Mouse (Mus musculus) T-helper 1 cell (primary cell): Measurements from ENCODE around the gene Bin2.

Experiments used
- in situ Hi-C: fragments of 300-600 bp; cut with MboI, MseI; formaldehyde crosslinking; loops from one replicate; pipeline ENCODE4 v1.15.1; 2025; ENCODE audit warnings: high pct_unique_total_duplicates

Bin2 gene

DNA sequence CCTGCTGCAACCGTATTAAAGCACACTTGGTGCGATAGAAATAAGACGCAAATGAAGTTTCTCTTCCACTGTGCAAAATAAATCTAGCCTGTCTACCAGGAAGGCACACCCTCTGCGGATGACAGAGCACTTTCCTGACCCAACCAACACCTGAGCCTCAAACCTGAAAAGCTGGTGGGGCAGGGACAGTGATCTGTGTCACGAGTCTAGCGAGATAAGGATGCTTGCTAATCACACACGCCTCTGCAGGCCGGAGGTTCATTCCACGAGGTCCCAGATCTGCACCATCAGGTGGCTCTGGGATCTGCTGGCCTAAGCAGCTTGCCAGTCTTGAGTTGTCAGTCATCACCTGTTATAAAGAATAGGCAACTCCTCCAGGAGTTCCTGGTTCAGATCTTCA lies 17.7 kb downstream of the Bin2 start:
- in situ Hi-C loops, result no loop called here

- in situ Hi-C loops, result no loop called here
Measured at GRCm38 (mm10) chr15:100650111-100650510, 19.2 kb downstream of the Bin2 start.

GRCm38 (mm10) chr15:100646161-100646560 lies 23.2 kb downstream of the Bin2 start:
- in situ Hi-C loops, result no loop called here

- in situ Hi-C loops, result loop anchor here (5.0 kb wide), 1 partner anchor 85 kb away; no protein-coding TSS in a partner anchor
Measured at GRCm38 (mm10) chr15:100642451-100642850, 26.9 kb downstream of the Bin2 start.

DNA sequence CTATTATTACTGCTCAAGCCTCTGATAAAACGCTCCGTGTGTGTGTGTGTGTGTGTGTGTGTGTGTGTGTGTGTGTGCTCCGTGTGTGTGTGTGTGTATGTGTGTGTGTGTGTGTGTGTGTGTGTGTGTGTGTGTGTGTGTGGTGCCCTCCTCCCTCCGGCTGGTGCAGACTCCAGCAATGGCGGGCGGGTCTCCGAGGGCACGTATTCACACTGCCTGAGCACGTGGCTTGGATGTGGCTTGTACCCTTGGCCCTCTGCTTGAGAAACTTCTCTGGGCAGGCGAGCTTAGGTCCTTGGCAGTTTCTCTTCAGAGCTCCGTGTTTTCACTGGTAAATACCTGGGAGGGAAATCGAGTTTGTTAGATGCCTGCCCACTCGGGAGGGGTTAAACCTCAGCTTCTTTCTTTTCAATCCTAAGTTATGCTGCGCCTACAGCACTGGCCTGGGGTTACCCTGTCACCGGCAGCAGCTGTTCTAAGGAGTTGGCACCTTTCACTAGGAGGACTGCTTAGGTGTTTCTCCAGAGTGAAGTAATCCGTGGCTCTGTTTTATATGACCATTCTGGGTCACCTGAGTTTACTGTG lies 28.0 kb downstream of the Bin2 start:
- in situ Hi-C loops, result loop anchor here (5.0 kb wide), 1 partner anchor 84 kb away; no protein-coding TSS in a partner anchor

- in situ Hi-C loops, result loop anchor here (5.0 kb wide), 1 partner anchor 83 kb away; no protein-coding TSS in a partner anchor
Measured at GRCm38 (mm10) chr15:100639972-100640750, 29.2 kb downstream of the Bin2 start.

- in situ Hi-C loops, result no loop called here
Measured at GRCm38 (mm10) chr15:100637661-100638060, 31.7 kb downstream of the Bin2 start.

- in situ Hi-C loops, result no loop called here
Measured at GRCm38 (mm10) chr15:100636700-100637501, 32.5 kb downstream of the Bin2 start, which contains the start of gene Smagp. Gene Smagp, minus strand, starts transcription at chr15:100636940.

- in situ Hi-C loops, result no loop called here
Measured at GRCm38 (mm10) chr15:100635851-100636645, 33.3 kb downstream of the Bin2 start.

- in situ Hi-C loops, result no loop called here
Measured at GRCm38 (mm10) chr15:100635239-100635638, 34.1 kb downstream of the Bin2 start.

GRCm38 (mm10) chr15:100633341-100633740 lies 36.0 kb downstream of the Bin2 start:
- in situ Hi-C loops, result no loop called here

DNA sequence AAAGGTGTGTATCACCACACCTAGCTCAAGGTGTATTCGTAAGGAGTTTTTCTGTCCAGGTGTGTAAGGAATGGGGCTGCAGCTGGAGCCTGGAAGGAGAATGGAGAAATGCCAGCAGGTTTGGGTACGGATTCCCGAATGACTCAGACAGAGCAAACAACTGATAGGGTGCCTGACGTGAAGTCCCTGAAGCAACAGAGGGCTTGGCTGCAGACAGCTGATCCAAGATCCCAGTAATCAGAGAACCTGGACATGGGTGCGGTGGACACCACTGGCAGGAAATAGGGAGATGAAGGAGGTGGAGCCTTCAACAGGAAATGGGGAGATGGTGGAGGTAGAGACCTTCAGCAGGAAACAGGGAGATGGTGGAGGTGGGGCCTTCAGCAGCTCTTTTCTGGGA lies 37.0 kb downstream of the Bin2 start:
- in situ Hi-C loops, result no loop called here

GRCm38 (mm10) chr15:100631454-100632170 lies 37.7 kb downstream of the Bin2 start:
- in situ Hi-C loops, result no loop called here

DNA sequence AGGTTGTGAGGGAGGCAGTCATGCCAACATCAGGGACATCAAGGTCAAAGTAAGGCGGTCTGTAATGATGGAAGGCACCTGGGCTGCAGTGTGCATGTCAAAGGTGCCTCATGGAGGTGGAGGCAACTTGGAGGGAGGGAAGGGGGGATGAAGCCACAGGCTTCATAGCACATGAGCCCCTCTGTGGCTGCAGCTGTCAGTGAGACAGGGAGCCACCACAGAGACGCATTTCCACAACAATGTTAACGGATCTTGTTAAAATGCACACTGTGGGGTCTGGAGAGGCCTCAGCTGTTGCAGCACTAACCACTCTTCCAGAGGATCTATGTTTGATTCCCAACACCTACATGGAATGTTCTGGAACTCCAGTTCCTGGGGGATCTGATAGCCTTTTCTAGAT lies 39.2 kb downstream of the Bin2 start:
- in situ Hi-C loops, result no loop called here

GRCm38 (mm10) chr15:100628797-100629196 lies 40.6 kb downstream of the Bin2 start:
- in situ Hi-C loops, result no loop called here

DNA sequence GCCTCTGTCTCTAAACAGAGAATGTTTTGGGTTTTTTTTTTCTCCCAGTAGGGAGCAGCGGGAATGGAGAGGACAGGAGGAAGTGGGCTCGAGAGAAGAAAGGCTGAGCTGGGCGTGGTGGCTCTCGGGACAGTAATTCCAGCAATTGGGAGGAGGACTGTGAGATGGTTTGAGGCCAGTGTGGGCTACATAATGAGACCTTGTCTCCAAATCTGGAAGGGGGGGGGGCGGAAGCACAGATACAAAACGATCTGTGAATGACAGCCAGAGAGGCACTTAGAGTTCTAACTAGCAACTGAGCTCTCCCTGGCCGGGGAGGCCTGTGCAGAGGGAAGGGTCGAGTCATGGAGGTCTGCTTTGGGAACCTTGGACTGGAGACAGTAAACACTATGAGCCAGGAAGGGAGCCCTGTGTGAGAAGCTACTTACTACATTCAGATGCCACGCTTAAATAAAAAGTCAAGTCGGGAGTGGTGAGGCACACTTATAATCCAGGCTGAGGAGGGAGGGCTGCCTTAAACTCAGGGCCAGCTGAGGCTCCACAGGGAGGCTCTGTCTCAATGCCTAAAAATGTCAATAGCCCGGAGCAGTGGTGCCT lies 41.5 kb downstream of the Bin2 start:
- in situ Hi-C loops, result no loop called here

- in situ Hi-C loops, result no loop called here
Measured at GRCm38 (mm10) chr15:100627287-100627686, 42.1 kb downstream of the Bin2 start.

- in situ Hi-C loops, result no loop called here
Measured at GRCm38 (mm10) chr15:100624435-100624834, 44.9 kb downstream of the Bin2 start.

DNA sequence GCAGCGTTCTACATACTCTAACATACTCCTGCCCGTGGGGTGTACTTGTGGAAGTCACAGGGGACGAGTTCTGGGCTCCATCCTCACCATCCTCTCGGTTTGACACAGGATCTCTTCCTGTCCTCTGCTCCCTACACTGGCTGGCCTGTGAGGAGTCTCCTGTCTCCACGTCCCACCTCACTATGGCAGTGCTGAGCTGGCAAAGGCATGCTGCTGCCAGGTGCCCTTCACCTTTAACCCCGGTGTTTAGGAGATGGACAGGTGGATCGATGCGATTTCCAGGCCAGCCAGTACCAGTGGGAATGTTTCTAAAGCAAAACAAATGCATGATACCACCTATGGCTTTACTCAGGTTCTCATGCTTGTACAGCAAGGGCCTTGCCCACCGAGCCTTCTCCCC lies 45.6 kb downstream of the Bin2 start:
- in situ Hi-C loops, result no loop called here

- in situ Hi-C loops, result no loop called here
Measured at GRCm38 (mm10) chr15:100622164-100622563, 47.2 kb downstream of the Bin2 start.
